Mouse (Mus musculus) G1E (cell line): ENCODE data around the gene Eno2.

Source experiments
- CTCF ChIP-seq: IDR thresholded peaks from 2 replicates; pipeline ENCODE4 v1.5.1; 2012; ENCODE audit warnings: low read depth, low read length, inconsistent platforms, mixed read lengths
- GATA2 ChIP-seq: IDR thresholded peaks from 2 replicates; pipeline ENCODE4 v1.6.1; 2012; ENCODE audit warnings: low read depth, low read length, inconsistent platforms, borderline replicate concordance
- POLR2AphosphoS5 ChIP-seq: IDR thresholded peaks from 2 replicates; pipeline ENCODE4 v1.6.1; 2012; ENCODE audit warnings: low read depth, low read length, inconsistent platforms; ENCODE audit not compliant: insufficient replicate concordance

DNA sequence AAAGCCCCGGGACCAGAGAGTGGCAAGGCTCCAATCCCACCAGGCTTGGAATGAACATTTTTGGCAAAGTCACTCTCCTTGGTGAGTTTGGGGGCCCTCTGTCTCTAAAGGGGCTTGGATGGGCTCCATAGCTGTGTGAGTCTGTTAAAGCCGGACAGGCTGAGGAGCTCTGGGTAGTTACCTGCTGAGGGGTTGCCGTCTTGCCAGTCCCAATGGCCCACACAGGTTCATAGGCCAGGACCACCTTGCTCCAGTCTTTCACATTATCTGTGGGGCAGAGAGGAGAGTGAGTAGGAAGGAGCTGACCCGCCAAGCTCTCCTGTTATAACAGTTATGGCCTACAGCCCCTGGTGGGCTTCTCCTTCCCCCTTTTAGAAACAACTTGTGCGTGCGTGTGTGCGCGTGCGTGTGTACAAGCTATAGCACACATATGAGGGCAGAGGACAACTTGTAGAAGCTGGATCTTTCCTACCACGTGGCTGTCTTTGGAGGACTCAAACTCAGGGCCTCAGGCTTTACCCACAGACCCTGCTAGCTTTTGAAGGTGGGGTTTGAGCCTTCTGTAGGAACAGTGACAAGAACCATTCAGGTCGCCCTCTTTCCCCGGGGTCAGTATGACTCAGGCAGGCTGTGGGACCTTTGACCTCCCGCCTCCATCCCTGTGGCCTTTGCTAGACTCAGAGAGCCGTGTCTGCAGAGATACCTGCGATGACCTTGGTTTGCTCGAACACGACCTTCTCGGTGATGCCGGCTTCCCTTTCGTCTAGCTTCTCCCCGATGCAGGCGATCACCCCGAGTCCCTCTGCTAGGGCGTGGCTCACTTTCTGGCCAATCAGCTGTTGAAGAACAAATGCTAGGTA lies 42.5 kb upstream of the Eno2 start:
- TF ChIP-seq CTCF (no peak), GATA2 (no peak), POLR2AphosphoS5 (0 out of 2 replicates have a peak, but pooled peaks have one; percentile 23)
